Mouse (Mus musculus) lung, postnatal 0 days (tissue): ENCODE measurements around the gene Fancd2os.

Experiments
- CTCF ChIP-seq: IDR thresholded peaks from 2 replicates; pipeline ENCODE4 v1.5.1; 2016; ENCODE audit warnings: antibody characterized with exemption, mild to moderate bottlenecking
- EP300 ChIP-seq: IDR thresholded peaks from 2 replicates; pipeline ENCODE4 v1.6.1; 2016; ENCODE audit warnings: antibody characterized with exemption, mild to moderate bottlenecking, control low read depth

- no peak for TF ChIP-seq CTCF
- no peak for TF ChIP-seq EP300
Measured at GRCm38 (mm10) chr6:113559736-113560135, 40.8 kb downstream of the Fancd2os start.
